Mouse (Mus musculus) E14TG2a.4 (cell line): ENCODE measurements around the gene Wapl.

Source experiments
- CTCF ChIP-seq: conservative IDR thresholded peaks from 2 replicates; pipeline ENCODE4 v1.5.1; 2014; ENCODE audit warnings: low read length
- NANOG ChIP-seq: IDR thresholded peaks from 2 replicates; pipeline ENCODE4 v1.6.1; 2014; ENCODE audit warnings: borderline replicate concordance, low read length, mixed read lengths

DNA sequence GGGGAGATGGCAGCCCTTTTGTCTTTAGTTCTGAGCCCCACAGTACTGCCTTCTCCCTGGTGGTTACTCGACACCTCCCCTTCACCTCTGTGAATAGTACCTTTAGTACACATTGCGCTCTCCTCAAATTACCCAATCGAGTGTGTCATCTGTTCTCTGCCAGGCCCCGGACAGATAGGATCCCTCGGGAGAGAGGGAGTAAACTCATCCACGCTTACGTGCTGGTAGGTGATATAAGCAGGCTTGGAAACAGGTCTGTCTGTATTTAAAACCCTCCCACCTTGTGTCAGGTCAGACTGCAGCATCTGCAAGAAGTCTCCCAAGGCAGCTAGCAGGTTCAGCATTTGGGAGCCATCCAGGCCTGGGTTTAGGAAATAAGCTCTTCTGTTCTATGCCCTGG is 38.5 kb upstream of the Wapl start:
- TF ChIP-seq CTCF (no peak), NANOG (no peak)
